Mouse (Mus musculus) mesoderm, embryonic 11.5 days (tissue): ENCODE measurements around the gene Lrit3.
A peak's percentile ranks its signal among the peaks of the same experiment; 100 is the strongest.

Experiments
- DNase-seq: peaks from one replicate; pipeline ENCODE4 v3.0.0-alpha.2; 2012; ENCODE audit warnings: low read depth, low spot score

Lrit3 gene

GRCm38 (mm10) chr3:129803765-129804164 is at the start of gene Lrit3:
Gene Lrit3 (minus strand): TSS chr3:129804030.
- DNase-seq: no peak

DNA sequence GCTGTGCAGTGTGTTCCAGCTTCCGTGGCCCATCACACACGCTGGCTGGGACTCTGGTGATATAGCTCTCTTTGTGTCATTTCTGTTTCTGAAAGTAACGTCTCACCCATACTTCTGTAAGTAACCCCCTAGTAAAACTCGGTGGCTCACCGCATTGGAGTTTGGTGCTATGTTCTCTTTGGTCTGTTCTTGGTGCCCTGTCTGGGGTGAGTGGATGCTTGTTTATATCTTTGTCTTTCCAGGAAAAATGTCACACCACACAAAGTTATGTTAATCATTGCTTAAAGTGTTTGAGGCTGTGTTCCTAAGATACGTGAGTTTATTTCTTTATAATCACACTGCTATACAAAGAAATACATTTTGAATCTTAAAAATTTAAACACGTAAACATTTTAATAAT is 43.0 kb upstream of the Lrit3 start:
- no peak for DNase-seq

- no peak for DNase-seq
Observed at GRCm38 (mm10) chr3:129845868-129846267, 42.0 kb upstream of the Lrit3 start.

GRCm38 (mm10) chr3:129838017-129838416 is 34.2 kb upstream of the Lrit3 start:
- no peak for DNase-seq

GRCm38 (mm10) chr3:129836965-129837364 is 33.1 kb upstream of the Lrit3 start:
- no peak for DNase-seq

GRCm38 (mm10) chr3:129836051-129836697 is 32.3 kb upstream of the Lrit3 start:
- peak; percentile 12 for DNase-seq

DNA sequence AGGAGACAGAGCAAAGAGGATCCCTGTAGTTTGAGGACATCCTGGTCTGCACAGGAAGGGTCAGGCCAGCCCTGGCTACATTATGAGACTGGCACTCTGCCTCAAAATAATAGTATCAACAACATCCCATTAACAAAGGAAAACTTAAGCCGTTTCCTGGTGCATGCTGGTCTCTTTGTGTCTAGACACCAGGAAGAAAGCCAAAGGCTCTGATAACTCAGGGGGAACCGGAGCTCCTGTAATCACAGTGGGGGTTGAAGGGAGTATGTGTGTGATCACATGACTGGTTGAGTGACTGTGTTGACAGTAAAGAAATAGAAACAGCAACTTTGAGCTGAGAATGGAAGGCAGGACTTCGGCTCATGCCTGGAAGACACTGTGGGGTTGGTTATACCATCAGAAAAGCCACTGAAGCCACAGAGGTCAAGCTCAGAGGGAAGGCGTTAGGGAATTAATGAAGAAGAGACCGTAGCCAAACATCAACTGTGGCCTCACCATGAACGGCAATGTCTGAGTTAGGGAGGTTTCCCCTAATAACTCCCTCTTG is 31.6 kb upstream of the Lrit3 start, which contains the start of gene Cfi:
Gene Cfi (plus strand): TSS at position 497 of the 547 bp plus-strand sequence.
- DNase-seq: no peak

DNA sequence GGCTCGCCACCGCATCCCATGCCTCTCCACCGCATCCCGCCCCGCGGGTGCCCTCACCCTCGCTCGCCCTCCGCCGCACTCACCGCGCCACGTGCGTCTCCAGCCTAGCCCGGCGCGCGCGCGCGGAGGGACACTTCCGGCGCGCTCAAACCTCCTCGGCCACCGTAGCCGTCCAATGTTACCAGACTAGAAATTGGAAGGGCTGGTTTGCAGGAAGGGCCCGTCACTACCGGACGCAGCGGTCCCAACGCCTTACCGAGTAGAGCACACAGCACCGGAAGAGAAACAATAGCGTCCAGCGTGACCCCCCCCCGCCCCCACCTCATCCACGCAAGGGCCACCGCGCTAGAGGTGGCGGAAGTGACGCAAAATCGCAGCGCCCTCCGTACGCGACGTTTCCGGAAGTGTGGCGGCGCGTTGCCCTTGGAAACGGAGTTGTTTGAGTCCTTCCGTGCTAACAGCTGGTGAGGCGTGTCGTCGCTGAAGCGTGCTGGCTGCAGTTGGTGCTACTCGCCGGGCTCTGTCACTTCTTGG is 27.3 kb upstream of the Lrit3 start, which contains the start of gene Gar1:
Gene Gar1 (minus strand): TSS at position 362 of the 534 bp plus-strand sequence.
- DNase-seq: peak; percentile 98

DNA sequence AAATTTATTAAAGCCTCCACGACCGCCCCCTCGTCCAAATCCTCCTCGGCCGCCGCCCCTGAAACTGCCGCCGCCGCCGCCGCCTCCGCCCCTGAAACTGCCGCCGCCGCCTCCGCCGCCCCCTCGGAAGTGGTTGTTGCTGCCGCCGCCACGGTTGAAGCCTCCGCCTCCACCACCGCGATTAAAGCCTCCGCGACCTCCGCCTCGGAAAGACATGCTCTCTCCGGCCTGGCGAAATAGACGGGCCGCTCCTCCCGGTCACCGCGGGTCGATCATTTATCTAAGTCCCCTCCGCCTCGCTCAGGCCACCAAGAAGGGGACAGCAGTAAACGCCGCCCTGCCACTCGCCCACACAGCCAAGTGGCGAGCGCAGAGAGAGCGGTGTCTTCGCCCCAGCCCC is 26.8 kb upstream of the Lrit3 start:
- peak; percentile 17 for DNase-seq

DNA sequence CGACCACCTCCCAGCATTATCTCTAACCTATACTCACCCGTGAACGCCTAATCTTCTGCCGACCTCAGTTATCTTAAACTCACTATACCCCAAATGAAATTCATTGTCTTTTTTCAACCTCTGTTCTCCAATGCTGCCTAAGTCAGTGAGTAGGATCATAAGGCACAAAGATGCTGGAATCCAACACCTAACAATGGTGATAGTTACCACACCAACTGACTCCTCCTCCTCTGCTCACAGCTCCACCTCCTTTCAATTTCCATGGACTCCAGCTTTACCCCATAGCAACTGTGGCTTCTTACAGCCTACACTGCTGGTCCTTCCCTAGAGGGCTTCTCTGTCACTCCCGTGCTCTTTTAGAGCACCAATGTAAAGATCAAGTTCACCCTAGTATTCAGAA is 23.9 kb upstream of the Lrit3 start:
- DNase-seq: no peak

- DNase-seq: no peak
Observed at GRCm38 (mm10) chr3:129826691-129827090, 22.9 kb upstream of the Lrit3 start.

DNA sequence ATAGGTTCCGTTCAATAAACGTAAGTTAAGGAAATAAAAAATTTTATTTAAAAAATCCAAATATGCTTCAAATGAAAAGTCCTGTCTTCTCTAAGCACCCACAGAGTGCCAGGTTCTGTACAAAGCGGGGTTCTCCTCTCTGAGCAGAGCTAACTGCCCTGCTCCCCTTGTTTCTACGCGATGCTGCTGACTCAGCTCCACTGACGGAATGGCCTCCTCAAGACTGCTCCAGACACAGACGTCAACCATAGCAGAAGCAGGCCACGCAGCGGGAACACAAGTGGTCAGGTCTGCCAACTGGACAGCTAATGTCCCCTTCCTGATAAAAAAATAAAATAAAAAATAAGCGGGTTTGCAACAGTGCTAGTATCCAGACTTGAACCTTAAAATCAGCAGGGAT is 21.1 kb upstream of the Lrit3 start:
- no peak for DNase-seq

GRCm38 (mm10) chr3:129824146-129824545 is 20.3 kb upstream of the Lrit3 start:
- DNase-seq: no peak

GRCm38 (mm10) chr3:129823293-129823692 is 19.5 kb upstream of the Lrit3 start:
- DNase-seq: peak; percentile 64

- DNase-seq: no peak
Observed at GRCm38 (mm10) chr3:129822206-129822775, 18.5 kb upstream of the Lrit3 start, which contains the start of gene Rrh. Gene Rrh (minus strand): TSS chr3:129822587.

DNA sequence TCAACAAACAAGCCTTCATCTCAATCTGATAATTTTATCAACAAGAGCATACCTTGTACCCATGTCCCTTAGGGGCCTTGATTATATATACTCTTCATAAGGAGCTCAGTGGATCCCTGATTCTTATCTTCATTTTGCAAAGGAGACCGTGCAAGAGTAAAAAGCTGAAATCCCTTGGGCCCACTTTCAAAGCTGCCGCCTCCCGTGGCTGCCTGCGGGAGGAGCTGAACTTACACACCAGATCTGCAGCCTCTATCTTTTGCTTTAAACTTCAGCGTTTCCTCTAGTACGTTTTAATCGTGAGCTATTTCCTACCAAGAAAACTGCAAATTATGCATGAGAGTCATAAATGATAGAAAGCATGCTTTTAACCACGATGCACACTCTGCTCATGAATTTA is 17.9 kb upstream of the Lrit3 start:
- no peak for DNase-seq

- DNase-seq: no peak
Observed at GRCm38 (mm10) chr3:129820847-129821246, 17.0 kb upstream of the Lrit3 start.

- DNase-seq: no peak
Observed at GRCm38 (mm10) chr3:129799011-129799410, 4.8 kb downstream of the Lrit3 start.

DNA sequence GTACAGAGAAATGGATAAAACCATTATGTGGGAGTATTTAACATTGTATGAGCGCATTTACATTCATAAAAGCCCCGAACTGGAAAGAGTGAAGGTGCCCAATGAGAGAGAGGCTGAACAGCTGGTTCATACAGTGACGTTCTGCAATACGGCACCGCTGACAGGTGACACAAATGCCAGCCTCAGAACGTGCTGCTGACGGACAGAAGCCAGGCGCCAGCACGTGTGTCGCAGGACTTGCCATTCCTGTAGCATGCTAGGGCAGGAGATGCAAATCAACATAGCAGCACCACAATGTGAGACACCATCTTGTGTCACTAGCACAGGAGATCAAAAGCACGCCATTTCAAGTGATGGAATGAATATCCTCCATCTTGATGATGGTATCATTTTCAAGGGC is 5.3 kb downstream of the Lrit3 start:
- no peak for DNase-seq

DNA sequence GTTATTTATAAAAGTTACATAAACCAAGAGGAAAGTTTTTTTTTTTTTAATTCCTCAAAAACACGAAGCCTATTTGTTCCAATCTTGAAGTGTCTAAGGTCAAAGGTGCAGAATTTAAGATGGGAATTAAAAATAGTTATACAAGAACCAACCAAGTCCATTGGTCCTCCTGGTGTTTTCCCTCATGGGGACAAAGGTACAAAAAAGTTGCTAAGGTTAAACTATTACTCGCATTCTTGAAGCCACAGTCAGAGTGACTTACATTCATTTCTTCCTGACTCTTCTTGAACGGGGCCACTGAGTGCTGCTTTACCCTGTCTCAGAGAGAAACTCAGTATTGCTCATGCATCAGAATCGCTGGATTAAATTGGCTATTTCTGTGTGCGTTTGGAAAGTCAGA is 6.5 kb downstream of the Lrit3 start:
- DNase-seq: no peak

DNA sequence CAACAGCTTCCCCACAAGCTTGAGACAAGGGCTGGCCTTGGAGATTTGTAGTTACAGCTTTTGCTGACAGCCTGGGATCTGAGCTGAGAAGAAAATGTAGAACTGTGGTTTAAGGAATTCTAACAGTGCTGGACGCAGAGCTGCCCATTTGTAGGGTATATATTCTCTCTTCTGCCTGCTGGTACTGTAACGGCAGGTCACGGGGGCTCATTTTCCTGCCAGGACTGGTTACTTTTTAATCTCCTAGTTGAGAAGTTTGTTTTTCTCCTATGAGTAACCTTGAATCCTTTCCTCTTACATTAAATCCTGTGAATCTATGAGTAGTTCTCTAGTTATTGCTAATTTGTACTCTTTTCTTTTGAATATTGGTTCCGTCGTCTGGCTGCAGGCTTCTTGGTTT is 10.0 kb downstream of the Lrit3 start:
- DNase-seq: no peak

DNA sequence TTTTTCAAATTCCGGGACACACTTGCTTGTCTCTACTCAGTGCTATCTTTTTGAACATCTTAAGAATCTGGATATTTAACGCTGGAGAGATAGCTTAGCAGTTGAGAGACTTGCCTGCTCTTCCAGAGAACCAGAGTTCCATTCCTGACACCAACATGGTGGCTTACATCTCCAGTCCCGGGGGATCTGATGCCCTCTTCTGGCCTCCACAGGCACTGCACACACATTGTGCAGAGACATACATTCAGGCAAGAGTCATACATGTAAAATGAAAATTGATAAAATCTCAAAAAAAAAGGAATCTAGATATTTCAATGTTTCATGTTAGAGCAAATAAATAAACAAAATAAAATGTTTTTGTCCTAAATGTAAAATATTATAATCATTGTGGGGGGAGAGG is 21.1 kb downstream of the Lrit3 start:
- no peak for DNase-seq

GRCm38 (mm10) chr3:129781435-129781834 is 22.4 kb downstream of the Lrit3 start:
- DNase-seq: no peak
